Mouse (Mus musculus) MEL-GATA-1-ER (cell line): ENCODE measurements at regions not wholly inside any gene's neighbourhood (a gene's known extent, or its start where the extent isn't known, plus 50 kb on each side); places are given as distances from the start of the nearest gene placed in this dataset.

Experiments
- DNase-seq: peaks from one replicate; pipeline ENCODE4 v3.0.0-alpha.2; 2012; ENCODE audit warnings: low read depth; ENCODE audit errors: extremely low read depth

GRCm38 (mm10) chr17:3248875-3249274, 77.5 kb upstream of the Tiam2 start:
- DNase-seq = no peak

- no peak for DNase-seq
These were observed 77.1 kb upstream of the Tiam2 start for GRCm38 (mm10) chr17:3249320-3249719.

GRCm38 (mm10) chr17:3251176-3251575, 75.2 kb upstream of the Tiam2 start:
- no peak for DNase-seq

- no peak for DNase-seq
These were observed 74.4 kb upstream of the Tiam2 start for GRCm38 (mm10) chr17:3251966-3252365.

DNA sequence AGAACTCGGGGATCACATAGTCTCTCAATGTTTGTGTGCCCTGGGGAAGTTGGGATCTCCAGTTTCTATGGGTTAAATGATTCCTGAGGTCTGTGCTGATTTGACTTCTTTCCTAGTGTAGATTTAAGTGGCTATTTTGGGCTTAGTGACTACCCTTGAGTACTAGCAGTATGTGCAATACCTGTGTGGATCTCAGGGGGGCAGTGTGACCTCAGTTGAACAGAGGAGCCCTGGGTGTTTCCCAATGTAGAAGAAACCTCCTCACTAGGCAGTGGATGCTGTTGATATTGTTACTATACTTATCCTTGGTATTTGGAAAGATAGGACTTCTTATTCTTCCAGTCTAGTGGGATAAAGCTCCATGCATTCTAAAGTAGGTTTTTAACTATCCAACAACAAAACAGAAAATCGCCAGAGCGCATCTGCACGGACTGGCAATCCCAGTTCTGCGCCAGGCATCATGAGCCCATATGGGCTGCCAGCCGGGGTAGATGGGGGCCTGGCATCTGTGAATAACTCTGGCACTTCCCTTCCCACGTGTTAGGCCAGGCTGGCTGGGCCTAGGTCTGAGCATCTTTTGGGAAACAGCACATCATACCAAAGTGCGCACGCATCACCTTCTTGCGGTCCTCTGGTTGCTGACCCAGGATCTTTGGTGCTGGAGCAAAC, 72.7 kb upstream of the Tiam2 start:
- peak; percentile 20 for DNase-seq

- no peak for DNase-seq
These were observed 69.6 kb upstream of the Tiam2 start for GRCm38 (mm10) chr17:3256765-3257164.

- DNase-seq = no peak
These were observed 67.4 kb upstream of the Tiam2 start for GRCm38 (mm10) chr17:3258811-3259510.

GRCm38 (mm10) chr17:3260796-3261195, 65.6 kb upstream of the Tiam2 start:
- DNase-seq = no peak

- DNase-seq = no peak
These were observed 53.0 kb upstream of the Tiam2 start for GRCm38 (mm10) chr17:3273108-3274091.

- DNase-seq = no peak
These were observed 51.7 kb upstream of the Tiam2 start for GRCm38 (mm10) chr17:3274449-3275285.
